Mouse (Mus musculus) heart, embryonic 12.5 days (tissue): ENCODE measurements around the gene Ppp1r14a. TPM values are rescaled to one million over a fixed set of nuclear protein-coding genes. Genes with fewer than 3 reads are reported as not detected.

Source experiments
- ATAC-seq: fragments of 200-750 bp; cut with Nextera tagmentation; 2 replicates; pipeline ENCODE4 v1.8.0; 2017; ENCODE audit warnings: moderate TSS enrichment, moderate library complexity; ENCODE audit not compliant: insufficient number of reproducible peaks, low FRiP score
- H3K27ac ChIP-seq: fragments of 300-500 bp; sonication (generic); 2 replicates; pipeline ENCODE4 v1.5.1; 2016; ENCODE audit warnings: mild to moderate bottlenecking, moderate library complexity; ENCODE audit not compliant: poor library complexity, severe bottlenecking
- H3K27me3 ChIP-seq: fragments of 300-500 bp; sonication (generic); replicated peaks from 2 replicates; pipeline ENCODE4 v1.6.1; 2016; ENCODE audit warnings: mild to moderate bottlenecking, moderate library complexity
- H3K36me3 ChIP-seq: fragments of 300-500 bp; sonication (generic); 2 replicates; pipeline ENCODE4 v1.6.1; 2016; ENCODE audit warnings: mild to moderate bottlenecking, moderate library complexity
- H3K4me1 ChIP-seq: fragments of 300-500 bp; sonication (generic); replicated peaks from 2 replicates; pipeline ENCODE4 v1.6.1; 2016; ENCODE audit warnings: mild to moderate bottlenecking
- H3K4me2 ChIP-seq: fragments of 300-500 bp; sonication (generic); 2 replicates; pipeline ENCODE4 v1.6.1; 2016; ENCODE audit warnings: mild to moderate bottlenecking, moderate library complexity
- H3K4me3 ChIP-seq: fragments of 300-500 bp; sonication (generic); 2 replicates; pipeline ENCODE4 v1.5.1; 2016; ENCODE audit warnings: mild to moderate bottlenecking
- H3K9ac ChIP-seq: fragments of 300-500 bp; sonication (generic); 2 replicates; pipeline ENCODE4 v1.6.1; 2016; ENCODE audit warnings: mild to moderate bottlenecking, moderate library complexity
- H3K9me3 ChIP-seq: fragments of 300-500 bp; sonication (generic); replicated peaks from 2 replicates; pipeline ENCODE4 v1.6.1; 2016; ENCODE audit warnings: mild to moderate bottlenecking, moderate library complexity
- WGBS: fragments of 180-500 bp; shearing (Covaris S2); methylation state at CpG from one replicate; pipeline ENCODE4 v1.1.7; 2016; 5-methylcytosine and 5-hydroxymethylcytosine counted together
- polyA plus RNA-seq: library from polyadenylated mRNA; unstranded; fragments of >200 nt; fragmentation: Nextera tagmentation; extraction: Ambion mirVana; gene quantifications from 2 replicates; pipeline ENCODE4 v1.2.1, GENCODE M21; 2016

Ppp1r14a gene
- polyA plus RNA-seq, 1 experiment from 2014 or later: 13.2 TPM

DNA sequence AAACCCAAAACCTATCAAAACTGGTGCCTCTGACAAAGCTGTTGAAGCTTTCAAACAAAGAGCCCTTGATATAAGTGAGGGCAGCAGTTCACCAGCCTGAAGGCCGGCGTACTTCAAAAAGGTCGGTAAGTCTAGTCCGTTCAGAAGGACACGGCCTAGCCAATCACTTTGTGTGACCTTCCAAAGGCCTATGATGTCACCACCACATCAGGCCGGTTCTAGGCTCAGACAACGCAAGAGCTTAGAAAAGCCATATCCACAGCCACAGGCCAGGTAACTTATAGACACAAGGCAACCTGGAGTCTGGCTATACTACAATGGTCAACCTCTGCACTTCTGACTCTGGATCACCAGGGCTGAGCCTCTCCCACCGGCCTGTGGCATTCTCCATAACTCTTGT lies 9.2 kb upstream of the Ppp1r14a start:
- Histone ChIP-seq H3K27ac (peak overlapping the region; percentile 44), H3K27me3 (peaks cover 21% of the 10 kb centered on the region), H3K36me3 (no peaks in the 10 kb centered on the region), H3K9me3 (no peaks in the 10 kb centered on the region), H3K9ac (no peak overlapping the region), H3K4me3 (no peak overlapping the region), H3K4me2 (peak overlapping the region; percentile 91), H3K4me1 (peaks cover 30% of the 10 kb centered on the region)
- WGBS: 23% methylated on average over 8 of the region's 8 CpGs
- ATAC-seq: peak; percentile 58

GRCm38 (mm10) chr7:29280801-29281200 lies 8.3 kb upstream of the Ppp1r14a start:
- ATAC-seq: no peak
- WGBS: 15% methylated on average over 13 of the region's 13 CpGs
- peak overlapping the region; percentile 44; the same call in 1 of the 2 replicates for H3K27ac ChIP-seq
- H3K9me3 ChIP-seq: no peaks in the 10 kb centered on the region
- peak overlapping the region; percentile 91 for H3K4me2 ChIP-seq
- peak overlapping the region; percentile 62 for H3K4me3 ChIP-seq
- H3K9ac ChIP-seq: peak overlapping the region; percentile 74
- H3K27me3 ChIP-seq: peaks cover 30% of the 10 kb centered on the region
- no peaks in the 10 kb centered on the region for H3K36me3 ChIP-seq
- H3K4me1 ChIP-seq: peaks cover 30% of the 10 kb centered on the region

DNA sequence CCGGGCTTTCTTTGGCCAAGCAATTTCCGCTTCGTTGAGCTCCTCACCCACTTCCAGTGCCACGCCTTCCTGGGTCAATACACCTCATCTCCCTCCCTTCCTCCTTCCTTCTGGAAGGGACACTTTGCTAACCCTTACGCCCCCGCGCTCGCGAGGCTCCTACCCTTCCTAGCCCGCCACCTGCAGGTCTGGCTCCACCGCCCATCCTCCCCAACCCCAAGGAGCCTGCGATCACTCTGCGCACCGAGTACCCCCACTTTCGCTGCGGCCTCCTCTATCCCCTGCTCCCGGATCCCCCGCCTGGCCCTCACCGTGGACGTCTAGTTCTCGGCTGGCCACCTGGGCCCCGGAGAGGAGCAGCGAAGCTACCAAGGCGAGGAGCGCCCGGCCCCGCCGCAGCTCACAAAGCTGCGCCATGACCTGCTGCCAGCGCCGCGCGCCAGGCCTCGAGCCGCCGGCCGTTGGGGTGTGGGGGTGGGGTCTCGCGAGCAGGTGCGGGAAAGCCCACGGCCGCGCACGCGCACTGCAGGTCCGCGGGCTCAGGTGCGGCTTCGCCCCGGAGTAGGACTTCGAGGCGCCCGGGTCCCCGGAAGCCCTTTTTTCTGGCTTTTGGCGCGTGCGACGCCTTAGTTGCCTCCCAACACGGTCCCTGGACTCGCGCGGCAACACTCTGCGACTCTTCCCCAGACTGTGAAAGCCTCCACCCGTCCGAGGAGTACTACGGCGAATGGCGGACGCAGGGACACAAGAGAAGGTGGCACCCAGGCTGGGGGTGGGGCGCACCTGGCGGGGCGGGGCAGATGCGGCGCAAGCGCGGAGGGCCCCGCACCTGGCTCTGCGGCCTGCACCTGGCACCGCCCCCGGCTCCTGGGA lies 7.7 kb upstream of the Ppp1r14a start, which contains the start of gene Spint2:
Gene Spint2, minus strand, starts transcription at position 712 of the 873 bp plus-strand sequence.
- H3K4me3 ChIP-seq: peak within 1 kb of the TSS; percentile 62
- peak within 1 kb of the TSS; percentile 91 for H3K4me2 ChIP-seq
- ATAC-seq: peak; percentile 61
- WGBS: under 1% methylated on average over 80 of the region's 80 CpGs
- no peaks in the 10 kb centered on the region for H3K9me3 ChIP-seq
- H3K36me3 ChIP-seq: no peaks in the 10 kb centered on the region
- 0 out of 2 replicates have a peak within 1 kb of the TSS, but pooled peaks have one; percentile 19 for H3K27ac ChIP-seq
- H3K27me3 ChIP-seq: peaks cover 35% of the 10 kb centered on the region
- H3K9ac ChIP-seq: peak within 1 kb of the TSS; percentile 74
- peaks cover 30% of the 10 kb centered on the region for H3K4me1 ChIP-seq

DNA sequence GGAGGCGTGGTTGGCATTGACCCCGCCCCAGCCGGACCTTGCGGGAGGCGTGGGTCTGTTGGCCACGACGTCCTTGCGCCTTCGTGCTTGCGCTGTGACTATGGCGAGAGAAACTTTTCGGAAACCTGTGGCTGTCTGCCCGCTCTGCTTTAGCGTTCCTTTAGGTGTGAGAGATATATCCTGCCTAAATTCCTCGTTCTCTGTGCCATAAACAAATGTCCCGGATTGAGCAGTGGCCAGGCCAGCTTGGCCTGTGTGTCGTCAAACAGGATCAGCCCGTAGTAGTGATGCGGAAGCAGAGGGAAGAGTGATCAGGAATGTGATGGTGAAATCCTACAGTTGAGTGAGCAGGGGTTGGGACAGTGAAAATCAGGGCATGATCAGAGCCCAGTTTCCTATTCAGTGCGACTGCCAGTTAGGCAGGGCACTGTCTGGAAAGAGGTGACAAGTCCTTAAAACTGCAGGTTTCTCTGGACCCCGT lies 7.0 kb upstream of the Ppp1r14a start:
- WGBS: 12% methylated on average over 21 of the region's 21 CpGs

GRCm38 (mm10) chr7:29283876-29284275 lies 5.2 kb upstream of the Ppp1r14a start:
- peaks cover 50% of the 10 kb centered on the region for H3K27me3 ChIP-seq

More for the DNA sequence above, 7.0 kb upstream of the Ppp1r14a start:
- H3K9ac ChIP-seq: peak overlapping the region; percentile 74
- no peak overlapping the region for H3K27ac ChIP-seq
- ATAC-seq: peak; percentile 33; the same call in 1 of the 2 replicates
- H3K4me2 ChIP-seq: peak overlapping the region; percentile 91
- H3K4me1 ChIP-seq: peaks cover 27% of the 10 kb centered on the region
- peaks cover 38% of the 10 kb centered on the region for H3K27me3 ChIP-seq
- peak overlapping the region; percentile 62 for H3K4me3 ChIP-seq
- H3K36me3 ChIP-seq: no peaks in the 10 kb centered on the region
- H3K9me3 ChIP-seq: no peaks in the 10 kb centered on the region

GRCm38 (mm10) chr7:29284523-29284922 lies 4.6 kb upstream of the Ppp1r14a start:
- no peak for ATAC-seq
- Histone ChIP-seq H3K27me3 (peaks cover 50% of the 10 kb centered on the region), H3K4me3 (no peak overlapping the region)

More at GRCm38 (mm10) chr7:29283876-29284275, 5.2 kb upstream of the Ppp1r14a start:
- H3K4me2 ChIP-seq: no peak overlapping the region
- no peak overlapping the region for H3K4me3 ChIP-seq
- 78% methylated on average over 4 of the region's 4 CpGs for WGBS
- no peaks in the 10 kb centered on the region for H3K36me3 ChIP-seq
- no peaks in the 10 kb centered on the region for H3K9me3 ChIP-seq
- H3K9ac ChIP-seq: no peak overlapping the region
- no peak for ATAC-seq
- no peak overlapping the region for H3K27ac ChIP-seq
- peaks cover 31% of the 10 kb centered on the region for H3K4me1 ChIP-seq

GRCm38 (mm10) chr7:29287481-29287880 lies 1.6 kb upstream of the Ppp1r14a start:
- H3K4me3 ChIP-seq: no peak overlapping the region
- H3K4me1 ChIP-seq: peaks cover 33% of the 10 kb centered on the region
- no peaks in the 10 kb centered on the region for H3K36me3 ChIP-seq
- no peaks in the 10 kb centered on the region; the same call in 1 of the 2 replicates for H3K9me3 ChIP-seq
- no peak overlapping the region for H3K27ac ChIP-seq
- H3K9ac ChIP-seq: no peak overlapping the region
- no peak overlapping the region for H3K4me2 ChIP-seq
- no peak for ATAC-seq
- peaks cover 59% of the 10 kb centered on the region for H3K27me3 ChIP-seq
- WGBS: 74% methylated on average over 7 of the region's 7 CpGs

More at GRCm38 (mm10) chr7:29284523-29284922, 4.6 kb upstream of the Ppp1r14a start:
- 81% methylated on average over 6 of the region's 6 CpGs for WGBS
- H3K9ac ChIP-seq: no peak overlapping the region
- H3K4me1 ChIP-seq: peaks cover 34% of the 10 kb centered on the region
- H3K9me3 ChIP-seq: no peaks in the 10 kb centered on the region; the same call in 1 of the 2 replicates
- no peak overlapping the region for H3K4me2 ChIP-seq
- no peaks in the 10 kb centered on the region for H3K36me3 ChIP-seq
- H3K27ac ChIP-seq: no peak overlapping the region

DNA sequence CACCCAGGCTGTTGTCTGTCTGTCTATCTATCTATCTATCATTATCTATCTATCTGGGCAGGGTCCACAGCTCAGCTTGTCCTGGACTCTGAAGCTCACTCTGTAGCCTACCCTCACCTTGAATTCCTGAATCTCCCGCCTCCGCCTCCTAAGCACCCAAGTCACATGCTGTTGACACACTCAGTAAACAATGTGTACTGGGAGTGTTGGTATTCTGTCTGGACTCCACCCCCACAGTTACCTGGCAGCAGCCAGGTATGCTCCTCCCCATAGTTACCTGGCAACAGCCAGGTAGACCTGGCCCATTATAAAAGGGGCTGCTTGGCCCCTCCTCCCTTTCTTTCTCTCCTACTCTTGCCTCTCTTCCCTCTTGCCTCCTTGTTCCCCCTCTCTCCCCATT lies 1.0 kb upstream of the Ppp1r14a start:
- Histone ChIP-seq H3K27ac (no peak overlapping the region), H3K4me1 (peaks cover 39% of the 10 kb centered on the region), H3K9me3 (no peaks in the 10 kb centered on the region; the same call in 1 of the 2 replicates), H3K27me3 (peaks cover 54% of the 10 kb centered on the region), H3K4me2 (no peak overlapping the region), H3K9ac (no peak overlapping the region), H3K36me3 (no peaks in the 10 kb centered on the region), H3K4me3 (no peak overlapping the region)
- 88% methylated on average over 2 of the region's 2 CpGs for WGBS
- ATAC-seq: no peak

DNA sequence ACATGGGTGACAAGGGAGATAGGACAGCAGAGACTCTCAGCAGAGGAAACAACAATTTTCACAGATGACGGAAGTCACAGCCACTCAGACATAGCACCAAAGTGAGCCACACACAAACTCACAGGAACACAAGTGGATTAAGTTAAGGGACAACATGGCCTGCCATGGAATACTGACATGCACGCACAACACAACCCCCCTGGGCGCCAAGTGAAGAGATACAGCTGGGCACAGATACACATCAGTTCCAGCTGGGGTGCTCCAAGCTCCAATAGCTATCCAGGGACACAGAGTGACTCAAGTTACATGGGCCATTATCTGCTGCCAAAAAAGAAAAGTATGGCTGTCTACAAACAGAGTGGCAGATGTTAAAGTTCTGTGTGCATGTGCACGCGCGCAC lies 748 bp downstream of the Ppp1r14a start:
- Histone ChIP-seq H3K4me3 (peak overlapping the region; percentile 61), H3K9me3 (no peaks in the 10 kb centered on the region; the same call in 1 of the 2 replicates), H3K4me2 (peak overlapping the region; percentile 92), H3K4me1 (peaks cover 43% of the 10 kb centered on the region), H3K36me3 (no peaks in the 10 kb centered on the region), H3K27me3 (peaks cover 56% of the 10 kb centered on the region), H3K9ac (no peak overlapping the region; the same call in 1 of the 2 replicates), H3K27ac (peak overlapping the region; percentile 55; the same call in 1 of the 2 replicates)
- WGBS: 78% methylated on average over 6 of the region's 6 CpGs
- no peak for ATAC-seq

- peaks cover 43% of the 10 kb centered on the region for H3K4me1 ChIP-seq
- no peaks in the 10 kb centered on the region; the same call in 1 of the 2 replicates for H3K9me3 ChIP-seq
- H3K4me2 ChIP-seq: peak overlapping the region; percentile 92; the same call in 1 of the 2 replicates
- H3K4me3 ChIP-seq: no peak overlapping the region
- 0 out of 2 replicates have a peak overlapping the region, but pooled peaks have one; percentile 13 for H3K9ac ChIP-seq
- 58% methylated on average over 11 of the region's 11 CpGs for WGBS
- peak overlapping the region; percentile 33; the same call in 1 of the 2 replicates for H3K27ac ChIP-seq
- H3K36me3 ChIP-seq: no peaks in the 10 kb centered on the region
- H3K27me3 ChIP-seq: peaks cover 46% of the 10 kb centered on the region
- no peak for ATAC-seq
These were observed 1.8 kb downstream of the Ppp1r14a start for GRCm38 (mm10) chr7:29290691-29291485.
